Mouse (Mus musculus): ENCODE data around the gene Ndufs7.

DNA sequence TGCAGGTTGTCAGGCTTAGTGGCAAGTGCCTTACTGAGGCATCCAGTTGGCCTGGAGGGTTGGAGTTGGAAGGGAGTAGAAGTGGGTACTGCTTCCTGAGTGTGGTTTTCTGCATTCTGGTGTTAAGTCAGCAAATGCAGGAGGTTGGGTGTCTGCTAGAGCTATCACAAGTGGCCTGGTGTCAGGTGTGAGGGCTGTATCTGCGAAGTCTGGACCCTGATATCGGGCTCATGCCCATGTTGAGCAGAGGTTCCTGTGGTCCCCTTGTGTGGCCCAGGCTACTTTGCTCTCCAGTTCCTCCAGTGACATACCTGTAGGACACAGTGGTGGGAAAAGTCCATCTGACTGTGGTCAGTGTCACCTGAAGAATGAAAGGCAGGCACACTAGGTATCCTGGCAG is 21.2 kb downstream of the Ndufs7 start:
- TF ChIP-seq FLI1 (IDR thresholded peaks at IDR 0.05; ENCODE audit: low read length) (no peak), GATA1 (IDR thresholded peaks at IDR 0.05; ENCODE audit: borderline replicate concordance, low read length) (no peak)

All from megakaryocyte, embryonic 14.5 days (primary cell).